Mouse (Mus musculus) adrenal gland (tissue): Measurements from ENCODE around the gene Tlk2.

Experiments
- intact Hi-C: fragments of 180-260 bp; cut with DNase I; formaldehyde crosslinking; loops from one replicate; pipeline ENCODE4 v1.15.1; 2025

The Tlk2 gene

GRCm38 (mm10) chr11:105161411-105161810 is 17.2 kb upstream of the Tlk2 start:
- intact Hi-C loops = no loop called here

GRCm38 (mm10) chr11:105164516-105165510 is 13.8 kb upstream of the Tlk2 start:
- intact Hi-C loops = no loop called here

GRCm38 (mm10) chr11:105166780-105167179 is 11.8 kb upstream of the Tlk2 start:
- intact Hi-C loops = no loop called here

GRCm38 (mm10) chr11:105179523-105179922 is 916 bp downstream of the Tlk2 start:
- intact Hi-C loops = no loop called here

- intact Hi-C loops = loop anchor here (5.0 kb wide), 1 partner anchor 53 kb away; the partner anchor contains the start of gene Mettl2
Observed at GRCm38 (mm10) chr11:105180471-105181091, 2.0 kb downstream of the Tlk2 start.

- intact Hi-C loops = loop anchor here (5.0 kb wide), 1 partner anchor 54 kb away; the partner anchor contains the start of gene Mettl2
Observed at GRCm38 (mm10) chr11:105181126-105181637, 2.6 kb downstream of the Tlk2 start.

GRCm38 (mm10) chr11:105181689-105182460 is 3.3 kb downstream of the Tlk2 start:
- intact Hi-C loops = loop anchor here (5.0 kb wide), 1 partner anchor 55 kb away; the partner anchor contains the start of gene Mettl2

- intact Hi-C loops = loop anchor here (5.0 kb wide), 1 partner anchor 55 kb away; the partner anchor contains the start of gene Mettl2
Observed at GRCm38 (mm10) chr11:105182461-105182855, 3.9 kb downstream of the Tlk2 start.

- intact Hi-C loops = loop anchor here (5.0 kb wide), 1 partner anchor 57 kb away; the partner anchor contains the start of gene Mettl2
Observed at GRCm38 (mm10) chr11:105184678-105185077, 6.1 kb downstream of the Tlk2 start.

- intact Hi-C loops = no loop called here
Observed at GRCm38 (mm10) chr11:105192186-105192585, 13.6 kb downstream of the Tlk2 start.

GRCm38 (mm10) chr11:105196893-105197662 is 18.5 kb downstream of the Tlk2 start:
- intact Hi-C loops = no loop called here

GRCm38 (mm10) chr11:105202403-105202802 is 23.8 kb downstream of the Tlk2 start:
- intact Hi-C loops = no loop called here

- intact Hi-C loops = no loop called here
Observed at GRCm38 (mm10) chr11:105210007-105210406, 31.4 kb downstream of the Tlk2 start.

- intact Hi-C loops = no loop called here
Observed at GRCm38 (mm10) chr11:105214257-105214656, 35.6 kb downstream of the Tlk2 start.

- intact Hi-C loops = no loop called here
Observed at GRCm38 (mm10) chr11:105217771-105218170, 39.2 kb downstream of the Tlk2 start.

GRCm38 (mm10) chr11:105234501-105234900 is 55.9 kb downstream of the Tlk2 start:
- intact Hi-C loops = loop anchor here (10.0 kb wide), 1 partner anchor 110 kb away; the partner anchor contains the start of gene Mettl2

- intact Hi-C loops = no loop called here
Observed at GRCm38 (mm10) chr11:105240991-105241390, 62.4 kb downstream of the Tlk2 start.

GRCm38 (mm10) chr11:105246369-105246768 is 67.8 kb downstream of the Tlk2 start:
- intact Hi-C loops = no loop called here

GRCm38 (mm10) chr11:105246785-105247184 is 68.2 kb downstream of the Tlk2 start:
- intact Hi-C loops = no loop called here

- intact Hi-C loops = no loop called here
Observed at GRCm38 (mm10) chr11:105247321-105247720, 68.7 kb downstream of the Tlk2 start.
